Mouse (Mus musculus) gastrocnemius, postnatal 4 days (tissue): Measurements from ENCODE around the gene Chek2. TPM values are rescaled to one million over a fixed set of nuclear protein-coding genes. Genes with fewer than 3 reads are reported as not detected.
"Not testable (repeated sequence)": the region's sequence is repeated elsewhere in the genome, so short reads cannot be mapped to it uniquely, and the experiment has no call there.

Experiments used
- DNase-seq, 2 experiments: peaks; one replicate each; pipeline ENCODE4 v3.0.0; 2021 to 2022; ENCODE audit warnings: low spot score in 2 of 2, mixed read lengths in 2 of 2
- long read RNA-seq, 2 experiments: library from polyadenylated mRNA; stranded (forward); transcript quantifications; one replicate each; pipeline ENCODE4 v2.0.0; 2021
- total RNA-seq, 2 experiments: library from RNA; stranded (reverse); gene quantifications; 2 replicates each; pipeline ENCODE4 v1.2.3; 2021

Gene Chek2
- 1 to 10 TPM; 4.8 to 5.8 TPM for total RNA-seq
- long read RNA-seq, experiment 1, partial matches to known transcripts, result 0 of 5 reads
- long read RNA-seq, experiment 1, other reads (novel, unspliced or antisense), result 3 of 5 reads
- long read RNA-seq, experiment 2, partial matches to known transcripts, result 1 of 7 reads
- long read RNA-seq, experiment 2, other reads (novel, unspliced or antisense), result 2 of 7 reads

DNA sequence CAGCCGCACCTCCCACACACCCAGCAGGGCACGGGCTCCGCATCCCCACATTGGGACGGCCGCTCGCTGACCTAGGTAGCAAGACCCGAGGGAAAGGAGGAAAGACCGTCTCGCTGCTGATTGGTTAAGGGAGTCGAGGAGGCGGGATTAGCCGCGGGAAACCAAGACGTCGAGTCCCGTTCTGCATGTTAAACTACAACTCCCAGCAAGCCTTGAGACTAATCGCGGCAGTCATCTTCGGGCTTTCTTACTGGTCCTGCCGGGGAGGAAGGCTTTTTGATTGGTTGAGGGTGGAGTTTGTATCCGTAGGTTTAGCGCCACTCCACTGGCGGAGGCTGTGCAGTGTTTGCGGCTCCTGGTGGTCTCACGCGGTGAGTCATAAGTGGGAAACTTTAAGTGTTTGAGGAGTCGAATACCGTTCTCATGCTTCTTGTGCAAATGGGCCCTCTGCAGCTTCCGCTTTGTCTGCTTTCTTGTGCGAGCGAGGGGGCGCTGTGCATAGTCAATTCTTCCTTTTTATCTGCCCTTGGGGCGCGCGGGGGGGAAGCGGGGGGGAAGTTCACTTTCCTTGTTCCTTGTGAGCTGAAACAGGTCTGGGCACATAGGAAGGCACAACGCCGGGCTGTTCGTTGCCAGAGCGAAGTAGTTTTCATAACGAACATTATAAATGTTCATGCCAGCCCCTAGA, at the start of gene Chek2, which contains the start of gene Hscb:
Gene Chek2, plus strand, starts transcription at position 302 of the 688 bp plus-strand sequence.
Gene Hscb, minus strand, starts transcription at position 100 of the 688 bp plus-strand sequence.
- DNase-seq, result peak; percentile 85 to 95

GRCm38 (mm10) chr5:110794363-110794762, 45.4 kb upstream of the Chek2 start:
- DNase-seq, result no peak

DNA sequence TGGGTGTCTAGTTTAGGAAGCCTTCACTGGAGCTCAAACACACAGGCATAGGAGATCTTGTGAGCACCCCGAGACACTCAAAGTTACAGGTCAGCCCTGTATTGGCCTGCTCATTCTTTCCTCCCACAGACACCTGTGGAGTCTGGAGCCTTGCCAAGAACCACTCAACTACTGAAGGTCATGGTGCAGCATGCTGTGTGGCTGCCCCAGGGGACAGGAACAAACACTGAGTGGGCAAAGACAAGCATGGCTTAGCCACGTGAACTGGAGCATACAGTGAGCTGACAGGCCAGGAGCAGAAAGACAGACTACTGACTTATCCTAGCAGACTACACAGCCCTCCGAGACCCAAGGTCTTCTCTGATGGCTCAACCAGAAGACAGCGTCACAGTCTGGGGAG, 42.1 kb upstream of the Chek2 start:
- DNase-seq, result no peak

DNA sequence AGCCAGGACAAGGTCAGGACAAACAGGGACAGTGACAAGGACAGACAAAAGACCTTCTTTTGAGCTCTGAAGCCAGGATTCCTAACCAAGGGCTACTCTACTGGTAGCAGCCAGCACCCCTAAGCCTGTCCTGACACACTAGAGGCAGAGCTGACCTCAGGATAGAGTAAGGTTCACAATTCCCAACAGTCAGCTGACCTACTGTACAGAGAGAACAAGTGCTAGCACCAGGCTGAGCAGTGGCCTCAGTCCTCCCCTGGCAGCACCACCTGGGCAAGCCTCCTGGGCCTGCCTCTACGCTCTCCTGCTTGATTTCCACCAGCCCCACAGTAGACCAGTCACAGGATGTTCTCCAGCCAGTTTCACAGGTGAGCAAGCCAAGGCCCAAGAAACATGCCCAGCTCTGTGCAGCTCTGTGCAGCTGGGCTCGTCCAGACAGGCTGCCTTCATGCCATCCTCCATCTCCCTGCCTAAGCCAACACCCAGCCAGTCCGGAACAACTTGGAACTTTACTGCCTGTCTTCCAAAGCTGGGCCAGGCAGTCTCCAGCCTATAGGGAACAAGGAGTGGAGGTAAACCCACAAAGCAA, 38.6 kb upstream of the Chek2 start:
- DNase-seq, result no peak

- DNase-seq, result no peak
Measured at GRCm38 (mm10) chr5:110802186-110802585, 37.6 kb upstream of the Chek2 start.

DNA sequence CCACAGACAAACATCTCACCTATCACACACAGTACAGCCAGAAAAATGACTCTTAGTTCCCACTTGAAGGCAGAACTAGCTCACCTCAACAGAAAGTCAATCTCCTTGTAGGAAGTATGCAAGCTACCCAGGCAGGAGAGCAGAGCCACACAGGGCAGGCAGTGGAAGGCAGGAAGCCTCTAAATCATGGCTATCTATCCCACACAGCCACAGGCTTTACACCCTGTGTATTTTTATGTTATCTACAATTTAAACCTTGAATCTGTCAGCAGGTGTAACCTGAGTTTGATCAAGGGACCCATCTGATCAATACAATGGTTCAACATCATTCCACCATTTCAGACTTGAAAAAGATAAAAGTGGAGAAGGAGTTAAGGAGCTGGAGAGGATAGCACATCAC, 37.0 kb upstream of the Chek2 start:
- DNase-seq, result no peak

DNA sequence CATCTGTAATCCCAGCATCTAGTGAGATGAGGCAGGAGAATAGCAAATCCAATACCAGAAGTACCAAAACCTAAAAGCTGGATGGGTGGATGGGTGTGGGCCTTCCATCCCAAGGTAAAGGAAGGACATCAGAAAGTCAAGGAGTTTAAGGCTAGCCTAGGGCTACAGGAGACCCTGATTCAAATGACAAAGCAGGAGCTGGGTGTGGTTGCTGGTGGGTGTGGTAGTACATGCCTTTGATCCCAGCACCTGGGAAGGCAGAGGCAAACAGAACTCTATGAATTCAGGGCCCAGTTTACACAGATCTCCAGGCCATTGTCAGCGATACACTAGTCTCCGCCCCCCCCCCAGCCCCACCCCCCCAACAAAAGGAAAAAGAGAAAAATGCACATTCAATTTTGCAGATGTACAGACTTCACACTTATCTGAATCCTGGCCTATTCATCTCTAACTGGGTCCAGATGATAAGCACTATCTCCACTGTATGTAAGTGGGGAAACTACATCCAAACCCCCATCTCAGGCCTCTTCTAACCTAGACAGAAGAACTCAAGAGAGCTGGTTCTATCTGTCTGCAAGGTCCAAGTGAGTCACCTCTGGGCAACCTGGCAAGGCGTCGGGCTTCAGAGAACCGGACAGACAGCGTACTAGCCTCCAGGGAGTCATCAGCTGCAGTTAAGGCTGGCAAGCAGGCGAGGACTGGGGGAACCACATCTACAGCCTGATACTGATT, 35.6 kb upstream of the Chek2 start:
- no peak for DNase-seq

- no peak for DNase-seq
Measured at GRCm38 (mm10) chr5:110806154-110806553, 33.6 kb upstream of the Chek2 start.

DNA sequence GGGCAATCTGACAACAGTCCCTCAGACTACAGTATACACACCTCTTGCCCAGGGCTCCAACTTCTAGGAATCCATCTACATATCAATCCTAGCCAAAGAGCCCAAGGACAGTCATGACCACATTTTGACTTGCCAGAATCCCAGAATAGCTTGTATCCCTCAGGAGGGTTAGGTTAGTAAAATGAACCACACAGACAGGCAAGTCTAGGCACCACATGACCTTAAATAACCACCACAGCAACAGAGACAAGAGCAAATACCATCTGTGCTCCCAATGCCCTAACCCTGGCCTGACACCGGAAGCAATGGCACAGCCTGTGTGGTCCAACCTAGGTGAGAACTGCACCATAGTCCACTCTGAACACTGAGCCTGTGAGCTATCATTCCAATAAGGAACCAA, 33.1 kb upstream of the Chek2 start:
- DNase-seq, result no peak

DNA sequence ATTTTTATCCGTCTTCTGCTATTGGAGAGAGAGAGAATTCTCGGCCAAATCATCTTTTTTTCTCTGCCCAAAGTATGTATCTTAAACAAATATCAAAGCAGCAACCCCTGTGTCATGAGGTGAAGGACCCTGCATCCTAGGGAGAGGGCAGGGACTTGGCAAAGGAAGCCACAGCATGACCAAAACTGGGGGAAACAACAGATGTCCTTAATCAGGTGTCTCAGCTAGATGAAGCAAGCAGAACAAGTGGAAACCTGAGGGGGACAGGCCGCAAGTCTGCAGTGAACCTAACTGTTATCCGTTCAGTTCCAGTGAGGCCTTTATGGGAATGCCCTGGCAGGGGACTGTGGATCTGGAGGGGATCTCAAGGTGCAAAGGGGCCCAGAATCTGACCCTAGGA, 32.3 kb upstream of the Chek2 start:
- no peak for DNase-seq

- peak; percentile 56 to 84 for DNase-seq
Measured at GRCm38 (mm10) chr5:110808061-110808631, 31.6 kb upstream of the Chek2 start.

GRCm38 (mm10) chr5:110808821-110809666, 30.7 kb upstream of the Chek2 start:
- DNase-seq, result peak in 1 of 2 experiments; percentile 43

DNA sequence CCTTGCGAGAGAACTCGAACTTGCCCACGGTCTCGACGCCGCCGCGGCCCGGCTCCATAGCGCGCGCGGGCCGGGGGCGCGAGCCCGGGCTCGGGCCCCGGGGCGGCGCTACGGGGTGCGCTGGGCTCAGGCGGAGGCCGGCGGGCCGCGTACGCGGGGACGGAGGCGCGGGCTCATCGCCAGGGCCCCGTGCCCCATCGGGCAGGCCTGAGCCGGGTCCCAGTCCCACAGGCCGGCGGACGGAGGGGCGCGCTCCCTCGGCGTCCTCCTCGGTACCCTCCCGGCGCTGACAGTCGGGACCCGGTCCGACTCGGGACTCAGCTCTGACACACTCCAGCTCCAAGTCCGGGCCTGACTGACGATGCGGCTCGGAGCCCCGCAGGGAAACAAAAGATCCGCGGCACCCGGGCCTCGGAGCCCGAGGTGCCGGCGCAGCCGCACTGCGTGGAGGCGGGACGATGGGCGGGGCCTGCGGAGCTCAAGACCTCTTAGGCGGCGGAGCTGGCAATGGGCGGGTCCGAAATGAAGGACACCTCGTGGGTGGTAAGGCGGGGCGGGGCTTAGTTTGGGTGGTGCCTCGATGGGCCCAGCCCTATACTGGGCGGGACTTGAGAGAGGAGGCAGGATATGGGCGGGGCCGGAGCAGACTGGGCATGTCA, 30.0 kb upstream of the Chek2 start, which contains the start of gene Ulk1:
Gene Ulk1, minus strand, starts transcription at position 431 of the 659 bp plus-strand sequence.
- DNase-seq, result peak; percentile 96 to 100

GRCm38 (mm10) chr5:110824421-110824820, 15.4 kb upstream of the Chek2 start:
- DNase-seq, result no peak

GRCm38 (mm10) chr5:110826781-110827495, 12.8 kb upstream of the Chek2 start:
- no peak for DNase-seq

GRCm38 (mm10) chr5:110827576-110827975, 12.2 kb upstream of the Chek2 start:
- no peak for DNase-seq

GRCm38 (mm10) chr5:110831036-110831720, 8.6 kb upstream of the Chek2 start:
- DNase-seq, result no peak

GRCm38 (mm10) chr5:110835959-110836358, 3.8 kb upstream of the Chek2 start:
- DNase-seq, result peak in 1 of 2 experiments; percentile 31

DNA sequence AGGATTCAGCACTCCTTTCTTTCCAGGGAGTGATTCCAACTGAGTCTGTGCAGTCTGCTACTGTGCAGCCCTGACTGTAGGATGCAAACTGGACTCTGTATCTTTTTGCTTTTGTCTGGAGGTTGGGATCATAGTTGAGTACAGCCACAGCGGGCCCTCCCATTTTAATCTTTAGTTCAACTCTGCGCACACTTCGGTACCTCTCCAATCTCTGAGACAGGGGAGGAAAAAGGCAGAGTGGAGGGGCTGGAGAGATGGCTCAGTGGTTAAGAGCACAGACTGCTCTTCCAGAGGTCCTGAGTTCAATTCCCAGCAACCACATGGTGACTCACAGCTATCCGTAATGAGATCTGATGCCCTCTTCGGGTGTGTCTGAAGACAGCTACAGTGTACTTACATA, 1.8 kb upstream of the Chek2 start:
- not testable (repeated sequence) for DNase-seq
